Mouse (Mus musculus) right cerebral cortex, postnatal 25 days (tissue): Measurements from ENCODE around the gene Syp.

Source experiments
- DNase-seq: peaks from one replicate; pipeline ENCODE4 v3.0.0; 2022

The Syp gene

DNA sequence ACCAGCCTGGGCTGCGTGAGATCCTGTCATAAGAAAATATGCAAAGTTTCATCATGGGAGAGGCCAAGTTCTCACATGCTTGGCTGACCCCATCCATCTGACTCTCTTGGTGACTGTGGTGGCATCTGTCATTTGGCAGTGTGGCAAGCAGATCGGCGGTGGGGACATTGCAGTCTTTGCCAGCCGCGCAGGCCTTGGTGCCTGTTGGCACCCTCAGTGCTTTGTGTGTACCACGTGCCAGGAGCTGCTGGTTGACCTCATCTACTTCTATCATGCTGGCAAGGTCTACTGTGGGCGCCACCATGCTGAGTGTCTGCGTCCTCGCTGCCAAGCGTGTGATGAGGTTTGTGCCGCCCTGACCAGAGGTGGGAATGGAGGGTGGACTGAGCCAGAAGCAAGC is 26.5 kb downstream of the Syp start:
- DNase-seq: no peak

DNA sequence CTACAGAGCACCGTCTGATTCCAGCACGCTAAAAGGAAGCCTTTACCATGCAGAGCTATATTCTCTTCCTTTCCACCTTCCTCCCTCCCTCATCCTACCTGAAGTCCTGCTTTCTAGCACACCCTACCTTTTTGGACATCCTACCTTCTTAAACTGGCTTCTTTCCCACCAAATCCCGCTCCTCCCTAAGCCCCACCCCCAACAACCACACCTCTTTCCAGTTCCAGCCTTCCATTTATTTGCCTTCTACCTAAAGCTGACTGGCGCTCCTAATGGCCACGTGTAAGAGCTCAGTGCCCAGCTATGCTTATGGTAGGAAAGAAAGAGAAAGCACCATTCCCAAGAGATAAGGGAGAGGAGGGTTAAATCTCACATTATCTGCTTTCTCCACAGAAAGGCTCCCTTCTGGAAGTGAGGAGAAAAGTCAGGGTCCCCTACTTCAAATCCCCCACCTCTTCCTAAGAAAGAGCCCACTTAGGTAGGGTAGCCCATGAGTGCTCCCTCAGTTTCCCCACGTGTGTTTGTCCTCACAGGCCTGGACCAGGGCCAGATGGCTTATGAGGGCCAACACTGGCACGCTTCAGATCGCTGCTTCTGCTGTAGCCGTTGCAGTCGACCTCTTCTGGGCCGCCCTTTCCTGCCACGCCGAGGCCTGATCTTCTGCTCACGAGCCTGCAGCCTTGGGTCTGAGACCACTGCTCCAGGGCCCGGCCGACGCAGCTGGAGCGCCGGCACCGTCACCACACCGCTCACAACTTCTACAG is 27.6 kb downstream of the Syp start:
- DNase-seq: no peak

DNA sequence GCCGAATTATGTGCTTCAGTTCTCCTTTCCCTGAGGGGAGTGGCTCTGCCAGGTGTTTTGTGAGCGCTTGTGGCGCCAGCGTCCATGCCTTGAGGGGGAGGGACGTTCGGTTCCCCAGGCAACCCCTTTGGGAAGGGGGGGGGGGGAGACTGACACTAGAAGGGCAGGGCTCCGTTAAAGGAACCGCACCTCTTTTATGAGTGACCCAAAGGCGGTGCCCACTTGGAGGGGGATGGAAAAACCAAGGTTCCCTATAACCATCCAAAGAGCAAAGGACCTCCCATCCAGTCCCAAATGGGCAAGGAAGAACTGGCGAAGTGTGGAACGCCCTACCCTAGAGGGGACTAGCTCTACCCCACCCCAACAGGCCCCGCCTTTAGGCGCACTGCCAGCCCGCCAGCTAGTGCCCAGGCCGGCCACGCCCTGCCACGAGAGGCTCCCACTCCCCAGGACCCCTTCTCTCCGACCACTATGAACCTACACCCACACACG is 32.2 kb downstream of the Syp start:
- DNase-seq: peak; percentile 47

GRCm38 (mm10) chrX:7670921-7671623 is 32.8 kb downstream of the Syp start, which contains the start of gene Plp2:
Gene Plp2, minus strand, starts transcription at chrX:7671390.
- peak; percentile 28 for DNase-seq

- DNase-seq: no peak
Measured at GRCm38 (mm10) chrX:7672739-7673138, 34.5 kb downstream of the Syp start.

GRCm38 (mm10) chrX:7673578-7674281 is 35.5 kb downstream of the Syp start:
- no peak for DNase-seq

DNA sequence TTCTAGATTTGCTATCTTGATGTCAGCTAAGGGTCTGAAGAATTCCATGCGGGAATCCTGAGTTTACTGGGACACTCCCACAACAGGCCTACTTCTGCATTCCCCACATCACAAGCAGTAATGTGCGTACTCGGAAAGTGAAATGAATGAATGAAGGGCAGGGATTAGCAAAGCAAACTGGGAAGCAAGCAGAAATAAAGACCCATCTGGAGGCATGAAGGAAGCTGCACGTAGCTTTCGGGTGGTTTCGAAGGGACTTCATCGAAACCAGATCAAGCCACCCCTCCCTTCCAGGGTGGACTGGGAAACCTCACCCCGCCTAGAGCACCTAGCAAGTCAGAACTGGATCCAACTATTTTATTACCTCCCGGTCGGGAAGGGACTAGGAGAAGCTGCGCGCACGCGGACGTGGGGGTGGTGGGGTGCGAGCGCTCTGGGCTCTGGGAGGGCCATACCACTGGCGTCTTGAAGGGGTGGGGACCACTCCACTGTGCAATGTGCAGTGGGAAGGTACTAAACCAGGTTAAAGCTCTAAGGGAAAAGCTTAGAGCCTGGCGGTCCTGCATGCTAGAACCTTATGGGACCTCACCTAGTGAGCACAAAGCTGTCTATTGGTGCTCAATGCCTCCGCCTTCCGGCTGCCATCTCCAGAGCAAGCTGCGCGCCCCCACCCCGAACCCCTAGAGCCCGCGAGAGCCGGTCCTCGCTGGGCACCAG is 36.2 kb downstream of the Syp start:
- no peak for DNase-seq

DNA sequence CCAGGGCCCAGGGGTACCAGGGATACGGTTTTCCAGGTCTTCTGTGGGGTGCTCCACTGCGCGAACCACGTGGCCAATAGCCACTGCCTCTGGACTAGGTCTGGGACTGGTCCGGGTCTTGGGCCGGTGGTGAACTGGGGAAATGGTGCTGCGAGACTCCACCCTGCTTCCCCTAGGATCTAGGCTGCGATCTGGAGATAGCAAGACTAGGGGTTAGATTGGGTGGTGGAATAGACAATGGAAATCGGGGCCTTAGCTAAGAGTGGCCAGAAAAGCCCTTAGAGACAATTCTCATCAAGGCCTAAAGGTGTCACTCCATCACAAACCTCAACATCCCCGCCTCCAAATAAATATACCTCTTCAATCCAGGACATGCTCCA is 36.7 kb downstream of the Syp start:
- no peak for DNase-seq

GRCm38 (mm10) chrX:7678986-7679385 is 40.7 kb downstream of the Syp start:
- DNase-seq: no peak

DNA sequence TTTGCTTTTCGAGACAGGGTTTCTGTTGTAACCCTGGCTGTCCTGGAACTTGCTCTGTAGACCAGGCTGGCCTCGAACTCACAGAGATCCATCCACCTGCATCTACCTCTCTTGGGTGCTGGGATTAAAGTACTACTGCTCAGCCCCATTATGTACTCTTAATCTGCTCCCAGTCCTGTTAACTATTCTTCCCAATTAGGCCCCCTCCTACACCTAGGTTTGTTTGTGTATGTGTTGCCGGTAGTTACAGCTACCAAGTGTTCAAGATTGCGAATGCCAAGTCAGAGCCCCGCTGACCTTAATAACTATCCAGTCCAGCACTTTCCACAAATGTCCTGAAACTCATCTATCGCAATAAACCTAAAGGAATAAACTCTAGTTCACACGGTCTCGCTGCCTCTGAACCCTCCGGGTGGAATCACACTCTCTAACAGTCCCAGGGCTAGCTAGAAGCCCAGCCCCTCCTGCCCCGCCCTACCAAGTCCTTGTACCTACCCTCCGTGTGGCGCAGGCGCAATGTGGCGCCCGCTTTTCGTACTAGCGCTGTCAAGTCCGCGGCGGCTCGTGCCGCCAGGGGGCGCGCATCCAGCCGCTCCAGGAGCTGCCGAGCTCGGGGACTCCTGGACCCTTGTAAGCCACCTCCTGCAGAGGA is 41.3 kb downstream of the Syp start:
- peak; percentile 80 for DNase-seq

GRCm38 (mm10) chrX:7680057-7680412 is 41.8 kb downstream of the Syp start:
- no peak for DNase-seq

DNA sequence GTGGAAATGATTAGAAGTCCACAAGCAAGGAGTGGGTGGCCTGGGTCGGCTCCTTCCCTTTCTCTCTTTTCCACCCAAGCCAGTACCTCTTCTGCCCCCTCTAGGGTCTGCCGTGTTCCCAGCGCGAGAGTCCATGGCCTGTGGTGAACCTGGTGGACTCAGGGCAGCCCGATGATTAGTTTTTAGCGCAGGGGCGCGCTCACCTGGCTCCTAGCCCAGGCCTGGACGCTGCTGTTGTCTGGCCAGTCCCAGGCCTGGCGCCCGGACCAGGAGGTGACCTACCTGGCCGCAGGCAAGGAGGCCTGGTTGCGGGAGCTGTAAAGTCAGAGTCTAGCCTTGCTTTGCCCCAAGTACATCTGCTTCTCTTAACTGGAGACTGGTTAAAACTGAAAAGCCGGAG is 42.6 kb downstream of the Syp start, which contains the start of gene Magix:
Magix (minus strand) TSS at position 388 of the 400 bp plus-strand sequence.
- no peak for DNase-seq

DNA sequence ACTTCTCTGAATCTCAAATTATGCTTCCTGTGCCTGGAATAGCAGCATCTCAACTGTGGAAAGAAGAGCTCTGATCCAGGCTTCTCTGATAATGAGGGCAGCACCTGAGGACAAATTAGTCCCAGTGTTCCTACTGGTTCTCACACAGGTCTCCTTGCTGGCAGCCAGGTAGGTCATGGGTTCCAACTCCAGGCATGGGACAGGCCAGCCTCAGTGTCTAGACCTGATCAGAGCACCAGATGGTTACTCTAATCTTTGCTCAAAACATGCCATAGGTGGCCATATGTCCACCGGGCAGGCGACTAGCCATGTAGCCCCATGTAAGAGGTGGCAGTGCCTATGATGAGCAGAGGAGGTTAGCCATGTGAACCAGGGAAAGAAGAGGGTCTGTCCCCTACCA is 50.0 kb downstream of the Syp start:
- DNase-seq: no peak

GRCm38 (mm10) chrX:7690486-7690885 is 52.2 kb downstream of the Syp start:
- no peak for DNase-seq

DNA sequence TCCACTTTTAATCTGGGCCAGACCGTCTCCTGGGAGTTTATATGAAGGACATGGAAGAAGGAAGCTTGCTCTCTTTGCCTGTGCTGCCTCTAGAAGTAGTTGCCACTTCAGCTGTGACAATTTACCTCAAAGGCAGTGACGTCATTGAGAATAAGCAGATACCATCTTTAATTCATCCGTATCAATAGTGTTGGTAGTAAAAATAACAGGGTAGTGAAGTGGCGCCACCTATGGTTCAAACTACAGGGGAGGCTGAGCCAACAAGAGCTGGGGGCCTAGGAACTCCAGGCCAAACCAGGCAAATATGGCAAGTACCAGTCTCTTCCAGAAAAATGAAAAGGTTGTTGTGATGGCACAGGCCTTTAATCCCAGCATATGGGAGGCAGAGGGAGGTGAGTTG is 54.6 kb downstream of the Syp start:
- DNase-seq: no peak

- no peak for DNase-seq
Measured at GRCm38 (mm10) chrX:7696520-7696919, 58.2 kb downstream of the Syp start.

DNA sequence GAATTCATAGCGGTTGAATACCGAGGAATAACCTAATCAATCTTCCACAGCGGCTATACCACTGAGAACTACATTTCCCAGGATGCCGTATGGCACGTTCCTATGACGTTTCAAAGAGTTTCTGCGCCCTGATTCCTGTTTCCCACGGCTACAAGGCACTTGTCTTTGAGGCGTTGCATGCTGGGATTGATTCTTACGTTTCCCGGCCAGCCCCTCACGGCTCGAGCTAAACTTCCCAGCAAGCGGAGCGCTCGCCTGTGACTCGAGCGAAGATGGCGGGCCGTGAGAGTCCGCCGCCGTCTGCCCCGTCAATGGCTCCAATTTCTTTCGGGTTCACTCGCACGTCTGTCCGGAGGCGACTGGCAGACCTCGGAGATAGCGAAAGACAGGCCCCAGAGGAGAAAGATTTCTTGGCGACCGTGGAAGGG is 58.7 kb downstream of the Syp start, which contains the start of gene Gpkow:
Gpkow (plus strand) TSS at position 178 of the 428 bp plus-strand sequence.
- DNase-seq: peak; percentile 80
